Mouse (Mus musculus) forelimb bud, embryonic 11.5 days (tissue): Measurements from ENCODE around the gene Dnaja3.
A peak's percentile ranks its signal among the peaks of the same experiment; 100 is the strongest.

Experiments
- DNase-seq: peaks from one replicate; pipeline ENCODE4 v3.0.0-alpha.2; 2012; ENCODE audit warnings: low read depth, low spot score

The Dnaja3 gene

GRCm38 (mm10) chr16:4606431-4607084 lies 33.2 kb upstream of the Dnaja3 start:
- no peak for DNase-seq

DNA sequence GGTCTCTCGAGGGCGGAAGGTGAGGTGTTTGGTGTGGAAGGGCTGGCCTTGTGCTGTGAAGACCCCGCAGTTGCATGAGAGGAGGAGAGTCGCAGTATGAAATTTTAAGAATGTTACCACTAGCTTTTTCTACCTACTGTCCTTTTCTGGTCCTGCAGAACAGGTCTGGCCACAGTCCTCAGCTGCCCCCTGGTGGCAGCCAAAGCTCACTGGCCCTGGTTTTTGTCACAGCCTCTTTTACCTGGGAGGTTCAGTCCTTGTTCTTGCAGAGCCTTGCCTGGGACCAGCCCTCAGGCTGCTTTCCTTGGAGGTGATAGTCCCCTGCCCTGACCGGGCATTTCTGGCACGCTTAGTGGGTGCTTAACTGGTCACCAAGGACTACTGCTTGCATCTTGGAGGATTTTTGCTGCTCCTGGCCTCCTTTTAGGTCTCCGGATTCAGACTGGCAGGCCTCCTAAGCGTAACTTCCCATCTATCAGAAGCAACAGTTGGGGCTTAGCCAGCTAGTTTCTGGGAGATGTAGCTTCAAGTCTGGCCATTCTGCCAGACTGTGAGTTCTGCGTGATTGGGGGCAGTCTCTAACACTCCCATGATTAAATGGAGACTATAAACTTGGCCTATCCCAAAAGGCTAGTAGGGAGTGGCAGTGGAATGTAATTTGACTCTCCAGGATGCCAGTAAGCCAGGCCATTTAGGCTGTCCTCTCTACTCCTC lies 31.8 kb upstream of the Dnaja3 start:
- DNase-seq = peak; percentile 86

GRCm38 (mm10) chr16:4608532-4609059 lies 31.2 kb upstream of the Dnaja3 start:
- no peak for DNase-seq

DNA sequence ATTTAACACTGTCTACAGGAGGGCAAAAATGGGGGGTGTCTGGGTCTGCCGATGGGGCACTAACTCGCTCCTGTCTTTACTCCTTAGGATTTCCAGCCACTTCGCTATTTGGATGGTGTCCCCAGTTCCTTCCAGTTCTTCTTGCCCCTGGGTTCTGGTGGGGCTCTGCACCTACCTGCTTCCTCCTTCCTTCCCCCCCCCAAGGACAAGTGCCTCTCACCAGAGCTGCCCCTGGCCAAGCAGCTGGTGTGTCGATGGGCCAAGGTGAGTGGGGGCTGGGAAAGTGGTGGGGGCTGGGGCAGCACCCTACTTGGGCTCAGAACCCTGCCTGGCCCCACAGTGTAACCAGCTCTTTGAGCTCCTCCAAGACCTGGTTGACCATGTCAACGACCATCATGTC lies 28.6 kb upstream of the Dnaja3 start:
- no peak for DNase-seq

GRCm38 (mm10) chr16:4611676-4612075 lies 28.1 kb upstream of the Dnaja3 start:
- DNase-seq = no peak

GRCm38 (mm10) chr16:4613736-4614135 lies 26.1 kb upstream of the Dnaja3 start:
- no peak for DNase-seq

- no peak for DNase-seq
Observed at GRCm38 (mm10) chr16:4614639-4615038, 25.1 kb upstream of the Dnaja3 start.

- no peak for DNase-seq
Observed at GRCm38 (mm10) chr16:4615297-4615696, 24.5 kb upstream of the Dnaja3 start.

DNA sequence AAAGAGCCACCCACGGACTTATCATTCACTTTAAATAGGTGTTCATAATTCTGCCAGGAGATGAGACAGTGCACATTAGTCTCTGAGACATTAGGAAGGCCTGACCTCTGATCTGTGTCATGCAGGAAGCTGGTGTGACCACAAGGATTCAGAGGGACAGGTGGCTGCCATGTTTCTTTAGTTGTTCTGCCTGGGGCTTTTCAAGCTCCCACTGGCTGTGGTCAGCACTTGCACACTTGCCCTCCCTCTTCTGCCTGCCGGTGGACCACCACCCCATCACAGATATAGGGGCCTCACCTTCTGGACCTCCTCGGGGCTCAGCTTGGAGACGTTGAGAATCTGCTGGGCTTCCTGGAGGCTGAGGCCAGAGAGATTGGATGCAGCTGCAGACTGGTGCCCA lies 23.0 kb upstream of the Dnaja3 start:
- DNase-seq = no peak

GRCm38 (mm10) chr16:4624074-4624473 lies 15.7 kb upstream of the Dnaja3 start:
- DNase-seq = no peak

- DNase-seq = peak; percentile 93
Observed at GRCm38 (mm10) chr16:4624481-4625110, 15.2 kb upstream of the Dnaja3 start, which contains the start of gene Pam16. Gene Pam16 (minus strand): TSS chr16:4624988.

GRCm38 (mm10) chr16:4627105-4627504 lies 12.7 kb upstream of the Dnaja3 start:
- no peak for DNase-seq

DNA sequence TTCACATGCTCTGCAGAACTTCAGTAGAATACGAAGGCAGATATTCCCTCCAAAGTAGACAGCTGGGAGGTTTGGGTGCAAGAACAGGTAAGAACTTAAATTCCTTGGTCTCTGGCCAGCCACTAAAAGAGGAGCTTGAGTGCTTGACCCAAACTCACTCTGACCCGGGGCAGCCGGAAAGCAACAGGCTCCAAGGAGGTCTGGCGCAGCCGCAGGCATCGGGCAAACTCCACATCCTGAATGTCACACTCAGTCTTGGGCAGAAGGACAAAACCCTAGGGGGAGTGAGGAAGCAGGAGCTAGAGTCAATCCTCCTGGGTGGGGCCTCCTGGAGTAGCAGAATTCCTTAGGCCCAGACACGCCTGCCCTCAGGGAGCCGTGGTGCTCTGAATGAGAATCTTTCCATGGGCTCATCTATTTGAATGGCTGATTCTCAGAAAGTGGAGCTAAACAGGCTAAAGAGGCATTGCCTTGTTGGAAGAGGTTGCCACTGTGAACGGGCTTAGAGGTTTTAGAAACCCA lies 10.8 kb upstream of the Dnaja3 start:
- no peak for DNase-seq

GRCm38 (mm10) chr16:4629950-4630349 lies 9.8 kb upstream of the Dnaja3 start:
- peak; percentile 79 for DNase-seq

DNA sequence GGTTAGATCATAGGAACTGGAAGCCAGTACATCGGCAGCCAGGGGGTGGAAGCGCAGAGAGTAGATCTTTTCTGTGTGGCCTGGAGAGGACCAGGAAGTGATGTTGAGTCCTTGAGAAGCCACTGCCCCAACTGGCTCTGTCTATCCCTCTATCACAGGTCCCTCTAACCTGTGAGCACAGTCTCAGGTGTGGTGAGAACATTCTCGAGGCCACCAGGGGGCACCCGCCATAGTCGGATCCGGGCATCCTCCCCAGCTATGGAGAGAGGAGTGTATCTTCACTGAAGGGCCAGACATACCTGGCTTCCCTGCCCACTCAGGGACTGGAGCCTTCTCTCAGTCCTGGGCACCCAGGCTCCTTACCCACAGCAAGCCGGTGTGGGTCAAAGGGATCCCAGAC lies 7.7 kb upstream of the Dnaja3 start:
- DNase-seq = no peak

DNA sequence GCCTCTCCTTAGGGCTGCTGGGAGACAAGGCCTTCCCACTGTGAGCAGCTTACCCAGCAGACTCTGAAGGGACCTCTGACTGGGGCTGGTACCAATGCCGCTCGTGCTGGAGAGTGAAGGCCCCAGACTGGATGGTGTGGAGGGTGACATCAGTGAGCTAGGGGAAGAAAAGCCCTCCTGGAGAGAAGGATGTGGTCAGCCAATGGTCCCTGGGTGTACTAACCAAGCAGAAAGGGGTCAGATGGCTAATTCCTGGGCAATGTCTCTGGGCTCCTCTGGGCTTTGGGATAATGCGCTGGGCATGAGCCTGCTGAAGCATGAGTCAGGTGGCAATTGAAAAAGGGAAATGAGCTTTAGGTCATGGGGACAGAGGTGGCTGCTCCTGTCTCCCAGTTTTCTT lies 6.1 kb upstream of the Dnaja3 start:
- no peak for DNase-seq

DNA sequence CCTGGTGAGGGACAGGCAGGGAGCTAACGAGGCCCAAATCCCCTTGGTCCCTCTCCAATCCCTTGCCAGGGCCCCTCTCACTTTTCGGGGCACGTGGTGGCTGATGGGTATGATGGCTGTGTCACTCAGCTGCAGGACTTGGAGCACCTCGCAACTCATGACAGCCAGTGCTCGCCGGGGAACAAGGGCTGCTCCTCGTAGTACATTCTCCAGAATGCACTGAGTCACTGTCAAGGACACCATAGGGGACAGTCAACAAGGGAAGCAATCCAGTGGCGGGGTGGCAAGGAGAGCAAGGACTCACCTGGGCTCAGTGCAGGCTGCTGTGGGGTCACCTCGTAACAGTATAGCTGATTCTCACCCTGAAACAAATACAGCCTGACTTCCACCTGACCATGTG lies 5.1 kb upstream of the Dnaja3 start:
- DNase-seq = no peak

DNA sequence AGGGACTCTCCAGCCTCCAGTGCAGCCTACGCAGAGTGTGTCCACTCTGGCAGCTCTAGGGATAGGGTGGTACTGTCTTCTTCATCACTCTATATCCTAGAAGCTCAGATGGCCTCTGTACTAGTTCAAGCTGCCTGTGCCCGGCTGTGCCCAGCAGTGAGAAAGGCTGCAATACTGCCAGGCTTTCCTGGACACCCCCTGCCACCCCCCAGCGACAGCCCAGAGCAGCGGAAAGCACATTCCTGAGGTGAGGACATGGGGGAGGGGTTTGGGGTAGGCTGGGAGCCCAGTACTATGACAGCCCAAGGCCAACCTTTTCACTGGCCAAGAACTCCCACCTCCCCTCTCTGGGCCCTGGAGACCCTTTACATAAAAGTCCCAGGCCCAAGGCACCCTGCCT lies 4.0 kb upstream of the Dnaja3 start:
- no peak for DNase-seq

DNA sequence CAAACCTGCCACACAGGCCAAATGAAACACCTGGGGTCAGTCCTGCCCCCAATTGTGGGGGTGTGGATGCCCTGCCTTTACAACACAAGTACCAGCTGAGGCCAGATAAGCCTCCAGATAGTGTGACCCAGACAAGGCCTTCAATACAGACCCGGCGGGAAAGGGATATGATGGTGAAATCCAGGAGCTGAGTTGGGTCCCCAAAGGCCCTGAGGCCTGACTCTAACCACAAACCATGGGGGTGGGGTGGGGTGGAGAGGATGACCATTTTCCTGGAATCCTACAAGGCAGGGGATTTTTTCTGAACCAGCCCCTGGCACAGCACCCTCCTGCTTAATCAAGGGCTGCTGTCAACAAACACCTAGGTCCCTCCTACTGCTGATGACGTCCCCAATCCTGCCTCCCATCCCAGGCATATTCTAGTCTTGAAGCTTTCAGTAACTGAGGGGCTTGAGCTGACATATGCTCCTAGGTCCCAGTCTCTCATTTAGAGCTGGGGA lies 848 bp upstream of the Dnaja3 start:
- DNase-seq = no peak

DNA sequence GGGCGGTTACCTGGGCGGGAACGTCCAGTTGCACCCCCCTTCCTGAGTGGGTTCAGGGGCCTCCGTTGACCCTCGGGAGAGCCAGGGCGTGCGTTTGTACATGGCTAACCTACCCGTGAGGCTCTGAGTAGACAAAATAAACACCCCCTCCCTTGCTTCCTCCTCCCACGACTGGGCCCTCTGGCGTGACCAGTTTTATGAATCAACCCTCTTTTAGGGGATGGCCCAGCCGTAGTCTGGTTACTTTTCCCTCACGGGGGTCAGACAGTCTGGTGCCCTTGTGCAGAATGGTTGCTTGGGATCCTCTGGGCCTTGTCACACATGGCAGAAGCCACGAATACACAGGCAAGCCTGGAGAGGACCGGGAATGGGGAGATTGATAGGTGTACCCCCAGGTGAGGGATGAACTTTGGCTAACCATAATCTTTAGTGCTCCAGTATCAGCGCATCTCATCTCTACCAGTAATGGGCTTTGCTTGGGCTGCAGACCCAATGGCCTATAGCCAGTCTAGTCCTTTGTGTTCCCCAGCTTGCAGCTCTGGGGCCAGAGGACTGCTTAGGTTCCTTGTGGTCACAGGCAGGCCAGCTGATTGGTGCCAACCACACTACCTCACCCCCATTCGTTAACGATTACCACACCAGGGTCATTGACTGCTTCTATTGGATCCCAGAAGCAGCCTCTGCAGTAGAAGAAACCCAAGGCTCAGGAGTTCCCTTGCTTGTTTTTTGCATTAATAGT lies 647 bp downstream of the Dnaja3 start:
- no peak for DNase-seq

GRCm38 (mm10) chr16:4641119-4641838 lies 1.5 kb downstream of the Dnaja3 start:
- DNase-seq = no peak
